Mouse (Mus musculus) embryonic fibroblast, embryonic 13.5 days (primary cell): Measurements from ENCODE around the gene Dtnb. TPM values are rescaled to one million over a fixed set of nuclear protein-coding genes. Genes with fewer than 3 reads are reported as not detected.

Experiments used
- H3K27ac ChIP-seq: 2 replicates; pipeline ENCODE4 v1.5.1; 2012; ENCODE audit warnings: low read length, control low read depth, inconsistent platforms; ENCODE audit not compliant: insufficient read depth
- H3K4me1 ChIP-seq: 2 replicates; pipeline ENCODE4 v1.6.1; 2011; ENCODE audit warnings: low read length; ENCODE audit not compliant: control insufficient read depth, insufficient read depth
- H3K4me3 ChIP-seq: 2 replicates; pipeline ENCODE4 v1.5.1; 2011; ENCODE audit warnings: mild to moderate bottlenecking, control low read depth, low read length; ENCODE audit not compliant: insufficient read depth
- CTCF ChIP-seq: IDR thresholded peaks from 2 replicates; pipeline ENCODE4 v1.5.1; 2011; ENCODE audit warnings: mild to moderate bottlenecking, control low read depth, low read length, moderate library complexity, borderline replicate concordance; ENCODE audit not compliant: insufficient read depth
- POLR2A ChIP-seq: IDR thresholded peaks from 2 replicates; pipeline ENCODE4 v1.6.1; 2011; ENCODE audit warnings: low read depth, mild to moderate bottlenecking, control low read depth, low read length, moderate library complexity
- polyA plus RNA-seq: library from polyadenylated mRNA; stranded (reverse); fragments of >200 nt; gene quantifications from 2 replicates; pipeline ENCODE4 v1.2.4, GENCODE M21; 2011; ENCODE audit warnings: low read depth; ENCODE audit not compliant: missing spikeins, insufficient read length

Gene Dtnb
- polyA plus RNA-seq, 1 experiment: 19.0 TPM

- peaks cover 8% of the 10 kb centered on the region for H3K4me1 ChIP-seq
- TF ChIP-seq POLR2A (no peak), CTCF (no peak)
- no peak overlapping the region for H3K27ac ChIP-seq
- H3K4me3 ChIP-seq: no peak overlapping the region
Measured at GRCm38 (mm10) chr12:3823408-3823807, 251.2 kb downstream of the Dtnb start.

DNA sequence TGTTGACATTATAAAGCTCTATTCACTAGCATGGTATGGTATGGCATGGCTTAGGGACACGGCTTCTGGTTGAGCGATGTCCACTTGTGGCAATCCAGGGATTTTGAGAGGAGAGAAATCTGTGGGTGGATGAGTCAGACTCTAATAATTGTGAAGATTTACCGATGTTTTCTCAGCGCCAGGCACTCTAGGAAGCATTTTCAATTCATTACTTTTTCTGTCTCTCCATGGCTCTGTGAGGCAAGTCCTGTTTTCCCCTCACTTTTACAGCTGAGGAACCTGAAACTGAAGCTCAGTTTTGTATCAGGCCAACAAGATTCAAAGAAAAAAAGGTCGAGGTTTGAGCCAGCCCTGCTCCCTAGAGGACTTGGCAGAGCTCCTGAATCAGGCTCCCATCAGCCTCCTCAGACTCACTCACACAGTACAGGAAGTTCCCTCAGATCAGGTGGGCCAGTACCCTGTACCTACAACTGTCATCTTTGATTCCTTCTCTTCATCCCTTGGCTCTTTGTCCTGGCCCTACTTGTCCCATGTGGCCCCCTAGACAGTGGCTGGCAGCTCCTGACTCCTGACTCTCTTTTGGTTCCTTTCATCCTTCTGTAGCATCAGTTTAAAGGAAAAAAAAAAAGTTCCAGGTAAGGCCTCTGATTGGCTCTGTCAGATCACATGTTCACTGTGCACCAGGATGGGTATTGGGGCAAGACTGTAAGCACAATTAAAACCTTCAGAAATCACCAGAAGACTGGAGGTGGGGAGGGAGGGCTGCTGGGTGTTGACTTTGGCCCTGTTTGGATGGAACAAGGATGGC lies 252.9 kb downstream of the Dtnb start:
- Histone ChIP-seq H3K4me3 (no peak overlapping the region), H3K27ac (peak overlapping the region; percentile 63), H3K4me1 (peaks cover 8% of the 10 kb centered on the region)
- TF ChIP-seq CTCF (no peak), POLR2A (no peak)

DNA sequence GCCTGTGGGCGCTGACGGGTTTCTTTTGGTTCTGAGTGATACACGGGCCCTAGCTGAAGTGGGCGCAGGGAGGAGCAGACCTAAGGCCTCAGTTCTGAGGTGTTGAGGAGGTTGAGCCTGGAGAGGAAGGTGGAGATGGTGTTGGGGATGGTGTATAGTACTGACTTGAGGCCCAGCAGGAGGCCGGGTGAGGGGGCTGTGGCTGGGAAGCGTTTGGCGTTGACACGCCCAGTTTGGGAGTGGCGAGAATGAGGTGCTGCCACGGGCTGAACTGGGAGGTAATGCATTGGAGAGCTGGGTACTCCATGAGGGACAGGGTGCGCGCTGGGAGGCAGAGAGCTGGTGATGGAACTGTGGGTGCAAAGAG lies 253.5 kb downstream of the Dtnb start:
- H3K4me3 ChIP-seq: no peak overlapping the region
- H3K27ac ChIP-seq: no peak overlapping the region
- TF ChIP-seq POLR2A (no peak), CTCF (no peak)
- H3K4me1 ChIP-seq: peaks cover 8% of the 10 kb centered on the region

- TF ChIP-seq POLR2A (no peak), CTCF (no peak)
- Histone ChIP-seq H3K27ac (no peak overlapping the region), H3K4me3 (no peak overlapping the region)
Measured at GRCm38 (mm10) chr12:3827771-3828170, 255.6 kb downstream of the Dtnb start.

More at GRCm38 (mm10) chr12:3827771-3828170, 255.6 kb downstream of the Dtnb start:
- H3K4me1 ChIP-seq: peaks cover 8% of the 10 kb centered on the region

Other genes starting within 250 kb of the Dtnb start
- 12.2 and 12.7 TPM in 2 replicates for gene Kif3c, start 207.2 kb upstream of the Dtnb start, polyA plus RNA-seq
- 25.8 and 32.2 TPM in 2 replicates for gene Asxl2, start 145.5 kb upstream of the Dtnb start, polyA plus RNA-seq
- gene Dnmt3a, start 233.6 kb downstream of the Dtnb start, polyA plus RNA-seq: 21.6 and 27.0 TPM in 2 replicates